Mouse (Mus musculus) urinary bladder, postnatal 14 days (tissue): ENCODE results near the gene Pilrb2.

Experiments
- DNase-seq: peaks from one replicate; pipeline ENCODE4 v3.0.0; 2021; ENCODE audit warnings: low spot score

Gene Pilrb2

GRCm38 (mm10) chr5:137833500-137833899 is 38.1 kb downstream of the Pilrb2 start:
- no peak for DNase-seq

GRCm38 (mm10) chr5:137831506-137831905 is 40.1 kb downstream of the Pilrb2 start:
- no peak for DNase-seq

- DNase-seq, result no peak
Observed at GRCm38 (mm10) chr5:137831106-137831505, 40.5 kb downstream of the Pilrb2 start.

GRCm38 (mm10) chr5:137830238-137830637 is 41.4 kb downstream of the Pilrb2 start:
- DNase-seq, result no peak

- DNase-seq, result no peak
Observed at GRCm38 (mm10) chr5:137828694-137829093, 42.9 kb downstream of the Pilrb2 start.

GRCm38 (mm10) chr5:137826421-137826820 is 45.2 kb downstream of the Pilrb2 start:
- DNase-seq, result no peak

GRCm38 (mm10) chr5:137825971-137826370 is 45.6 kb downstream of the Pilrb2 start:
- no peak for DNase-seq

GRCm38 (mm10) chr5:137825030-137825429 is 46.6 kb downstream of the Pilrb2 start:
- DNase-seq, result no peak

- DNase-seq, result no peak
Observed at GRCm38 (mm10) chr5:137823455-137824045, 48.1 kb downstream of the Pilrb2 start.

- DNase-seq, result no peak
Observed at GRCm38 (mm10) chr5:137822602-137823001, 49.0 kb downstream of the Pilrb2 start.

- no peak for DNase-seq
Observed at GRCm38 (mm10) chr5:137822126-137822525, 49.5 kb downstream of the Pilrb2 start.

- no peak for DNase-seq
Observed at GRCm38 (mm10) chr5:137817466-137818222, 54.0 kb downstream of the Pilrb2 start.
